Mouse (Mus musculus): Measurements from ENCODE around the gene Olfr160. TPM values are rescaled to one million over a fixed set of nuclear protein-coding genes. Genes with fewer than 3 reads are reported as not detected.

Gene Olfr160
- polyA plus RNA-seq (2015; fragmentation: Nextera tagmentation; extraction: Ambion mirVana) = not detected in 2 replicates

GRCm38 (mm10) chr9:37716150-37716549 is at the start of gene Olfr160:
Olfr160 (minus strand) TSS chr9:37716250.
- Histone ChIP-seq H3K4me3 (replicated peaks) (no peak within 1 kb of the TSS), H3K36me3 (replicated peaks) (no peaks in the 10 kb centered on the region), H3K27ac (replicated peaks) (no peak within 1 kb of the TSS), H3K9ac (no peak within 1 kb of the TSS), H3K4me2 (no peak within 1 kb of the TSS), H3K27me3 (no peaks in the 10 kb centered on the region), H3K4me1 (replicated peaks) (no peaks in the 10 kb centered on the region), H3K9me3 (replicated peaks) (no peaks in the 10 kb centered on the region)
- WGBS (ENCODE audit: insufficient replicate concordance) = 52% methylated on average over 1 of the region's 1 CpGs
- no peak for ATAC-seq (ENCODE audit: insufficient read depth)

GRCm38 (mm10) chr9:37762541-37762940 is 46.5 kb upstream of the Olfr160 start:
- Histone ChIP-seq H3K36me3 (replicated peaks) (no peaks in the 10 kb centered on the region), H3K27ac (replicated peaks) (no peak overlapping the region), H3K9ac (no peak overlapping the region), H3K9me3 (replicated peaks) (no peaks in the 10 kb centered on the region), H3K27me3 (no peaks in the 10 kb centered on the region), H3K4me3 (replicated peaks) (no peak overlapping the region), H3K4me1 (replicated peaks) (no peaks in the 10 kb centered on the region), H3K4me2 (no peak overlapping the region)
- WGBS (ENCODE audit: insufficient replicate concordance) = 27% methylated on average over 2 of the region's 2 CpGs
- no peak for ATAC-seq (ENCODE audit: insufficient read depth)

GRCm38 (mm10) chr9:37761728-37762127 is 45.7 kb upstream of the Olfr160 start:
- no peak overlapping the region for H3K9ac ChIP-seq
- no peaks in the 10 kb centered on the region for H3K36me3 ChIP-seq (replicated peaks)
- H3K4me3 ChIP-seq (replicated peaks) = no peak overlapping the region
- H3K27ac ChIP-seq (replicated peaks) = no peak overlapping the region
- no peaks in the 10 kb centered on the region for H3K27me3 ChIP-seq
- WGBS (ENCODE audit: insufficient replicate concordance) = 61% methylated on average over 2 of the region's 2 CpGs
- no peak overlapping the region for H3K4me2 ChIP-seq
- H3K4me1 ChIP-seq (replicated peaks) = no peaks in the 10 kb centered on the region
- H3K9me3 ChIP-seq (replicated peaks) = no peaks in the 10 kb centered on the region
- ATAC-seq (ENCODE audit: insufficient read depth) = no peak

GRCm38 (mm10) chr9:37752006-37752405 is 36.0 kb upstream of the Olfr160 start:
- H3K4me3 ChIP-seq (replicated peaks) = no peak overlapping the region
- no peak overlapping the region for H3K9ac ChIP-seq
- 59% methylated on average over 4 of the region's 4 CpGs for WGBS (ENCODE audit: insufficient replicate concordance)
- ATAC-seq (ENCODE audit: insufficient read depth) = no peak
- no peaks in the 10 kb centered on the region for H3K9me3 ChIP-seq (replicated peaks)
- no peaks in the 10 kb centered on the region for H3K4me1 ChIP-seq (replicated peaks)
- no peaks in the 10 kb centered on the region for H3K36me3 ChIP-seq (replicated peaks)
- no peaks in the 10 kb centered on the region for H3K27me3 ChIP-seq
- H3K4me2 ChIP-seq = no peak overlapping the region
- H3K27ac ChIP-seq (replicated peaks) = no peak overlapping the region

GRCm38 (mm10) chr9:37751467-37751866 is 35.4 kb upstream of the Olfr160 start:
- no peak for ATAC-seq (ENCODE audit: insufficient read depth)
- H3K27me3 ChIP-seq = no peaks in the 10 kb centered on the region
- no peaks in the 10 kb centered on the region for H3K36me3 ChIP-seq (replicated peaks)
- no peak overlapping the region for H3K9ac ChIP-seq
- no peak overlapping the region for H3K27ac ChIP-seq (replicated peaks)
- no peak overlapping the region for H3K4me2 ChIP-seq
- no peak overlapping the region for H3K4me3 ChIP-seq (replicated peaks)
- WGBS (ENCODE audit: insufficient replicate concordance) = 59% methylated on average over 2 of the region's 2 CpGs
- no peaks in the 10 kb centered on the region for H3K9me3 ChIP-seq (replicated peaks)
- H3K4me1 ChIP-seq (replicated peaks) = no peaks in the 10 kb centered on the region

- Histone ChIP-seq H3K4me3 (replicated peaks) (no peak overlapping the region), H3K4me2 (no peak overlapping the region), H3K27ac (replicated peaks) (no peak overlapping the region), H3K27me3 (no peaks in the 10 kb centered on the region), H3K9ac (no peak overlapping the region), H3K36me3 (replicated peaks) (no peaks in the 10 kb centered on the region), H3K4me1 (replicated peaks) (no peaks in the 10 kb centered on the region), H3K9me3 (replicated peaks) (no peaks in the 10 kb centered on the region)
- WGBS (ENCODE audit: insufficient replicate concordance) = 44% methylated on average over 7 of the region's 7 CpGs
- no peak for ATAC-seq (ENCODE audit: insufficient read depth)
Observed at GRCm38 (mm10) chr9:37750319-37751075, 34.4 kb upstream of the Olfr160 start.

GRCm38 (mm10) chr9:37744806-37745205 is 28.8 kb upstream of the Olfr160 start, which contains the start of gene Olfr874:
Olfr874 (plus strand) TSS chr9:37745106.
- Histone ChIP-seq H3K27ac (replicated peaks) (no peak within 1 kb of the TSS), H3K36me3 (replicated peaks) (no peaks in the 10 kb centered on the region), H3K4me2 (no peak within 1 kb of the TSS)

GRCm38 (mm10) chr9:37734310-37734709 is 18.3 kb upstream of the Olfr160 start:
- H3K9me3 ChIP-seq (replicated peaks) = no peaks in the 10 kb centered on the region
- H3K4me2 ChIP-seq = no peak overlapping the region
- no peak overlapping the region for H3K4me3 ChIP-seq (replicated peaks)
- H3K9ac ChIP-seq = no peak overlapping the region
- no peaks in the 10 kb centered on the region for H3K36me3 ChIP-seq (replicated peaks)
- H3K27me3 ChIP-seq = no peaks in the 10 kb centered on the region
- ATAC-seq (ENCODE audit: insufficient read depth) = no peak
- no peaks in the 10 kb centered on the region for H3K4me1 ChIP-seq (replicated peaks)
- H3K27ac ChIP-seq (replicated peaks) = no peak overlapping the region
- 59% methylated on average over 1 of the region's 1 CpGs for WGBS (ENCODE audit: insufficient replicate concordance)

More at GRCm38 (mm10) chr9:37744806-37745205, 28.8 kb upstream of the Olfr160 start, which contains the start of gene Olfr874:
- no peaks in the 10 kb centered on the region for H3K27me3 ChIP-seq
- no peaks in the 10 kb centered on the region for H3K4me1 ChIP-seq (replicated peaks)
- no peak within 1 kb of the TSS for H3K4me3 ChIP-seq (replicated peaks)
- no peaks in the 10 kb centered on the region for H3K9me3 ChIP-seq (replicated peaks)
- no peak for ATAC-seq (ENCODE audit: insufficient read depth)
- no peak within 1 kb of the TSS for H3K9ac ChIP-seq

- Histone ChIP-seq H3K4me3 (replicated peaks) (no peak overlapping the region), H3K27me3 (no peaks in the 10 kb centered on the region), H3K4me2 (no peak overlapping the region), H3K27ac (replicated peaks) (no peak overlapping the region), H3K9me3 (replicated peaks) (no peaks in the 10 kb centered on the region), H3K4me1 (replicated peaks) (no peaks in the 10 kb centered on the region), H3K9ac (no peak overlapping the region), H3K36me3 (replicated peaks) (no peaks in the 10 kb centered on the region)
- no peak for ATAC-seq (ENCODE audit: insufficient read depth)
- WGBS (ENCODE audit: insufficient replicate concordance) = 48% methylated on average over 5 of the region's 5 CpGs
Observed at GRCm38 (mm10) chr9:37689970-37690686, 25.9 kb downstream of the Olfr160 start.

GRCm38 (mm10) chr9:37687941-37688303 is 28.1 kb downstream of the Olfr160 start:
- Histone ChIP-seq H3K27ac (replicated peaks) (no peak overlapping the region), H3K9me3 (replicated peaks) (no peaks in the 10 kb centered on the region), H3K27me3 (no peaks in the 10 kb centered on the region), H3K36me3 (replicated peaks) (no peaks in the 10 kb centered on the region), H3K4me2 (no peak overlapping the region), H3K9ac (no peak overlapping the region), H3K4me1 (replicated peaks) (no peaks in the 10 kb centered on the region), H3K4me3 (replicated peaks) (no peak overlapping the region)
- no peak for ATAC-seq (ENCODE audit: insufficient read depth)
- 28% methylated on average over 3 of the region's 3 CpGs for WGBS (ENCODE audit: insufficient replicate concordance)

GRCm38 (mm10) chr9:37687288-37687940 is 28.6 kb downstream of the Olfr160 start:
- Histone ChIP-seq H3K9me3 (replicated peaks) (no peaks in the 10 kb centered on the region), H3K27me3 (no peaks in the 10 kb centered on the region), H3K4me3 (replicated peaks) (no peak overlapping the region), H3K27ac (replicated peaks) (no peak overlapping the region), H3K4me2 (no peak overlapping the region), H3K36me3 (replicated peaks) (no peaks in the 10 kb centered on the region), H3K9ac (no peak overlapping the region), H3K4me1 (replicated peaks) (no peaks in the 10 kb centered on the region)
- WGBS (ENCODE audit: insufficient replicate concordance) = 47% methylated on average over 3 of the region's 3 CpGs
- ATAC-seq (ENCODE audit: insufficient read depth) = no peak

All from liver, embryonic 15.5 days (tissue).